Mouse (Mus musculus): ENCODE data around the gene Pou2f2. TPM values are rescaled to one million over a fixed set of nuclear protein-coding genes. Genes with fewer than 3 reads are reported as not detected.

Gene Pou2f2
- 17.4 and 17.5 TPM in 2 replicates for polyA plus RNA-seq (2015; fragmentation: Nextera tagmentation; extraction: Ambion mirVana)

GRCm38 (mm10) chr7:25179606-25180161 lies at the start of gene Pou2f2:
Pou2f2 (minus strand) TSS chr7:25179726.
- peak within 1 kb of the TSS; percentile 52 for H3K4me3 ChIP-seq
- peaks cover 44% of the 10 kb centered on the region for H3K4me1 ChIP-seq
- 0% methylated on average over 25 of the region's 56 CpGs for WGBS
- H3K27me3 ChIP-seq: peaks cover 35% of the 10 kb centered on the region
- H3K27ac ChIP-seq (replicated peaks): peak within 1 kb of the TSS; percentile 98
- ATAC-seq (replicated peaks): peak; percentile 95
- H3K9me3 ChIP-seq: no peaks in the 10 kb centered on the region
- peak within 1 kb of the TSS; percentile 68 for H3K4me2 ChIP-seq (replicated peaks)
- no peaks in the 10 kb centered on the region for H3K36me3 ChIP-seq
- peak within 1 kb of the TSS; percentile 75 for H3K9ac ChIP-seq (replicated peaks)

GRCm38 (mm10) chr7:25227523-25228300 lies 48.2 kb upstream of the Pou2f2 start:
- H3K9me3 ChIP-seq: no peaks in the 10 kb centered on the region
- no peak overlapping the region for H3K27ac ChIP-seq (replicated peaks)
- H3K4me1 ChIP-seq: no peaks in the 10 kb centered on the region; the same call in 1 of the 2 replicates
- ATAC-seq (replicated peaks): no peak
- H3K36me3 ChIP-seq: peaks cover 77% of the 10 kb centered on the region
- H3K27me3 ChIP-seq: no peaks in the 10 kb centered on the region
- H3K9ac ChIP-seq (replicated peaks): no peak overlapping the region
- WGBS: 100% methylated on average over 1 of the region's 1 CpGs
- no peak overlapping the region for H3K4me2 ChIP-seq (replicated peaks)
- no peak overlapping the region for H3K4me3 ChIP-seq

- Histone ChIP-seq H3K4me3 (peak overlapping the region; percentile 63), H3K36me3 (peaks cover 26% of the 10 kb centered on the region), H3K4me2 (replicated peaks) (peak overlapping the region; percentile 73), H3K9ac (replicated peaks) (peak overlapping the region; percentile 69; the same call in 1 of the 2 replicates), H3K27ac (replicated peaks) (no peak overlapping the region), H3K9me3 (no peaks in the 10 kb centered on the region), H3K4me1 (peaks cover 35% of the 10 kb centered on the region), H3K27me3 (no peaks in the 10 kb centered on the region)
- WGBS: 84% methylated on average over 10 of the region's 10 CpGs
- ATAC-seq (replicated peaks): no peak
These were observed 42.9 kb upstream of the Pou2f2 start for GRCm38 (mm10) chr7:25222275-25222967.

- peaks cover 15% of the 10 kb centered on the region for H3K36me3 ChIP-seq
- no peaks in the 10 kb centered on the region for H3K27me3 ChIP-seq
- WGBS: under 1% methylated on average over 44 of the region's 45 CpGs
- H3K4me1 ChIP-seq: peaks cover 35% of the 10 kb centered on the region
- peak; percentile 97 for ATAC-seq (replicated peaks)
- peak within 1 kb of the TSS; percentile 63 for H3K4me3 ChIP-seq
- H3K27ac ChIP-seq (replicated peaks): peak within 1 kb of the TSS; percentile 91
- H3K9ac ChIP-seq (replicated peaks): peak within 1 kb of the TSS; percentile 69
- peak within 1 kb of the TSS; percentile 73 for H3K4me2 ChIP-seq (replicated peaks)
- H3K9me3 ChIP-seq: no peaks in the 10 kb centered on the region
These were observed 41.8 kb upstream of the Pou2f2 start, which contains the start of gene Zfp526 for GRCm38 (mm10) chr7:25221102-25221883. Zfp526 (plus strand) TSS chr7:25221425.

GRCm38 (mm10) chr7:25220457-25221101 lies 41.1 kb upstream of the Pou2f2 start, which contains the start of gene Dedd2:
Dedd2 (minus strand) TSS chr7:25220615.
- no peaks in the 10 kb centered on the region for H3K27me3 ChIP-seq
- WGBS: 7% methylated on average over 20 of the region's 20 CpGs
- H3K36me3 ChIP-seq: peaks cover 8% of the 10 kb centered on the region
- peak within 1 kb of the TSS; percentile 73 for H3K4me2 ChIP-seq (replicated peaks)
- peaks cover 35% of the 10 kb centered on the region for H3K4me1 ChIP-seq
- peak within 1 kb of the TSS; percentile 91 for H3K27ac ChIP-seq (replicated peaks)
- peak within 1 kb of the TSS; percentile 63 for H3K4me3 ChIP-seq
- ATAC-seq (replicated peaks): no peak
- peak within 1 kb of the TSS; percentile 69 for H3K9ac ChIP-seq (replicated peaks)
- no peaks in the 10 kb centered on the region for H3K9me3 ChIP-seq

- Histone ChIP-seq H3K36me3 (peaks cover 3% of the 10 kb centered on the region; the same call in 1 of the 2 replicates), H3K27ac (replicated peaks) (peak overlapping the region; percentile 91), H3K9me3 (no peaks in the 10 kb centered on the region), H3K4me1 (peaks cover 35% of the 10 kb centered on the region), H3K4me3 (peak overlapping the region; percentile 63), H3K9ac (replicated peaks) (peak overlapping the region; percentile 69), H3K27me3 (no peaks in the 10 kb centered on the region), H3K4me2 (replicated peaks) (peak overlapping the region; percentile 73)
- WGBS: 2% methylated on average over 31 of the region's 31 CpGs
- ATAC-seq (replicated peaks): peak; percentile 62
These were observed 40.4 kb upstream of the Pou2f2 start for GRCm38 (mm10) chr7:25219756-25220456.

- no peaks in the 10 kb centered on the region for H3K27me3 ChIP-seq
- peaks cover 35% of the 10 kb centered on the region for H3K4me1 ChIP-seq
- peak; percentile 23 for ATAC-seq (replicated peaks)
- peaks cover 4% of the 10 kb centered on the region; the same call in 1 of the 2 replicates for H3K36me3 ChIP-seq
- peak overlapping the region; percentile 63 for H3K4me3 ChIP-seq
- under 1% methylated on average over 16 of the region's 16 CpGs for WGBS
- H3K9ac ChIP-seq (replicated peaks): peak overlapping the region; percentile 57
- peak overlapping the region; percentile 91; the same call in 1 of the 2 replicates for H3K27ac ChIP-seq (replicated peaks)
- H3K9me3 ChIP-seq: no peaks in the 10 kb centered on the region
- H3K4me2 ChIP-seq (replicated peaks): peak overlapping the region; percentile 73
These were observed 39.9 kb upstream of the Pou2f2 start for GRCm38 (mm10) chr7:25219416-25219750.

GRCm38 (mm10) chr7:25218705-25219415 lies 39.3 kb upstream of the Pou2f2 start:
- under 1% methylated on average over 53 of the region's 53 CpGs for whole genome bisulfite sequencing
- H3K4me2 ChIP-seq (replicated peaks): peak overlapping the region; percentile 73
- peak overlapping the region; percentile 63 for H3K4me3 ChIP-seq
- no peak for ATAC-seq (replicated peaks)
- peaks cover 35% of the 10 kb centered on the region for H3K4me1 ChIP-seq
- H3K27ac ChIP-seq (replicated peaks): peak overlapping the region; percentile 91; the same call in 1 of the 2 replicates
- no peaks in the 10 kb centered on the region for H3K9me3 ChIP-seq
- H3K9ac ChIP-seq (replicated peaks): peak overlapping the region; percentile 57
- H3K36me3 ChIP-seq: 0 out of 2 replicates have a peak, but pooled peaks cover 9% of the 10 kb centered on the region
- H3K27me3 ChIP-seq: no peaks in the 10 kb centered on the region

- Histone ChIP-seq H3K27ac (replicated peaks) (no peak overlapping the region), H3K4me3 (peak overlapping the region; percentile 63; the same call in 1 of the 2 replicates), H3K27me3 (no peaks in the 10 kb centered on the region), H3K9ac (replicated peaks) (no peak overlapping the region), H3K4me1 (peaks cover 35% of the 10 kb centered on the region), H3K4me2 (replicated peaks) (peak overlapping the region; percentile 73; the same call in 1 of the 2 replicates), H3K9me3 (no peaks in the 10 kb centered on the region), H3K36me3 (0 out of 2 replicates have a peak, but pooled peaks cover 10% of the 10 kb centered on the region)
- WGBS: 69% methylated on average over 12 of the region's 12 CpGs
- no peak for ATAC-seq (replicated peaks)
These were observed 38.3 kb upstream of the Pou2f2 start for GRCm38 (mm10) chr7:25217653-25218395.

Data from forebrain, embryonic 15.5 days (tissue).